ENCODE assay signal across 29 mouse cellular contexts in the genomic region with DNA sequence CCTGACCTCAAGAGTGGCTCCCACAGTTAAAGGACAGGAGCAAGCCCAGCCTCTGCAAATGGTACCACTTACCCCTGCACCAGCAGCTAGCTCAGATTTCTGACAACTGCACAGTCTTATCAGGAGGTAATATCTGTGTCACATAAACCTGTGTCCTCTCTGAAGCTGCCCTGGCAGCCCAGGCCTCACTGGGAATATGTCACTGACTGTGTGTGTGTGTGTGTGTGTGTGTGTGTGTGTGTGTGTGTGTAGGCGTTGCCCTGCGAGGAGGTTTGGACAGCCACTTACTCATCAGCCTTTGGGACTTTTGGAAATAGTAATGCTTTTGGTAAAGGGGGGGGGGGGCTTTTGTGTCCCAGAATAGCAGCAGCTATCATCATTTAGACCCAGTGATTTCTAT.
DNase-seq lines count a peak whose midpoint lies in the region; ATAC-seq lines count a peak whose summit lies in the region.
"Had no signal": no experiment of that assay in that cellular context is flagged by ENCODE, and none has a peak within 500 bp of the region (broad histone marks: within the 10 kb centered on the region; RNA-seq: fewer than 3 reads in every experiment).

No protein-coding gene starts in this region.

- H3K36me3 ChIP-seq in heart, embryonic 13.5 days, result no peaks in the 10 kb centered on the region
- H3K36me3 ChIP-seq in lung, embryonic 16.5 days (ENCODE audit: control insufficient read depth, insufficient read depth, low read length), result no peaks in the 10 kb centered on the region
- H3K36me3 ChIP-seq: heart, embryonic 15.5 days; stomach, embryonic 15.5 days had no signal

- H3K4me1 ChIP-seq in heart, embryonic 13.5 days, result peaks cover 37% of the 10 kb centered on the region
- no peaks in the 10 kb centered on the region for H3K4me1 ChIP-seq in lung, embryonic 16.5 days (replicated peaks; ENCODE audit: control insufficient read depth, insufficient read depth, low read length)
- H3K4me1 ChIP-seq: forebrain, embryonic 13.5 days; stomach, embryonic 15.5 days had no signal

- no peaks in the 10 kb centered on the region for H3K27me3 ChIP-seq in heart, embryonic 13.5 days (replicated peaks)
- H3K27me3 ChIP-seq in lung, embryonic 16.5 days (ENCODE audit: control insufficient read depth, insufficient read depth, low read depth, low read length), result no peaks in the 10 kb centered on the region
- H3K27me3 ChIP-seq: forebrain, embryonic 13.5 days; heart, embryonic 15.5 days; Patski; stomach, embryonic 15.5 days had no signal

- ATAC-seq in heart, embryonic 13.5 days (ENCODE audit: extremely low read depth, insufficient number of reproducible peaks, low FRiP score, low TSS enrichment), result peak; percentile 38; the same call in 1 of the 2 replicates
- ATAC-seq in lung, embryonic 16.5 days (ENCODE audit: low read depth), result peak; percentile 38; the same call in 1 of the 2 replicates
- ATAC-seq: forebrain, embryonic 13.5 days; hindbrain, postnatal 0 days; intestine, postnatal 0 days; Patski had no signal

- H3K9ac ChIP-seq in heart, embryonic 13.5 days, result no peak overlapping the region
- H3K9ac ChIP-seq in lung, embryonic 16.5 days (ENCODE audit: low read length), result no peak overlapping the region
- H3K9ac ChIP-seq: forebrain, embryonic 13.5 days; heart, embryonic 15.5 days; liver, embryonic 14.5 days; lung, embryonic 14.5 days; stomach, embryonic 15.5 days had no signal

- intact Hi-C loops in heart, postnatal 14 days (cut with DNase I), result no loop called here

- no peak overlapping the region for H3K4me2 ChIP-seq in heart, embryonic 13.5 days
- no peak overlapping the region for H3K4me2 ChIP-seq in lung, embryonic 16.5 days (ENCODE audit: low read depth, low read length)
- H3K4me2 ChIP-seq: forebrain, embryonic 13.5 days; heart, embryonic 15.5 days; lung, embryonic 14.5 days; stomach, embryonic 15.5 days had no signal

- DNase-seq in adrenal gland, adult 2 months, result peak; percentile 52
- DNase-seq in adrenal gland, postnatal 4 days (ENCODE audit: low spot score in 2 of 2), result no peak
- no peak for DNase-seq in heart, postnatal 14 days
- no peak for DNase-seq in lung, postnatal 4 days
- peak; percentile 17 to 53 for DNase-seq in adrenal gland, postnatal 36 days
- no peak for DNase-seq in cerebellum, postnatal 25 days
- DNase-seq: cerebellum, adult 2 months; cerebellum, postnatal 36 days; gastrocnemius, postnatal 14 days; heart, adult 11 months; kidney, adult 9 months; kidney, postnatal 10 days; layer of hippocampus, postnatal 36 days; left cerebral cortex, postnatal 4 days; lung, embryonic 14.5 days; midbrain, embryonic 14.5 days; right cerebral cortex, postnatal 25 days; thymus, adult 2 months; thymus, postnatal 36 days had no signal

- 36% methylated on average over 2 of the region's 2 CpGs for WGBS in heart, embryonic 13.5 days
- 15% methylated on average over 2 of the region's 2 CpGs for WGBS in lung, embryonic 16.5 days

- no peaks in the 10 kb centered on the region for H3K9me3 ChIP-seq in heart, embryonic 13.5 days
- H3K9me3 ChIP-seq in lung, embryonic 16.5 days (ENCODE audit: control insufficient read depth, low read length), result no peaks in the 10 kb centered on the region
- H3K9me3 ChIP-seq: forebrain, embryonic 13.5 days; G1E; heart, embryonic 15.5 days; stomach, embryonic 15.5 days had no signal

- no peak overlapping the region for H3K4me3 ChIP-seq in heart, embryonic 13.5 days
- H3K4me3 ChIP-seq in lung, embryonic 16.5 days (ENCODE audit: low read length), result no peak overlapping the region
- H3K4me3 ChIP-seq: forebrain, embryonic 13.5 days; heart, embryonic 15.5 days; stomach, embryonic 15.5 days had no signal

- H3K27ac ChIP-seq in heart, embryonic 13.5 days (replicated peaks), result peak overlapping the region; percentile 5; the same call in 1 of the 2 replicates
- H3K27ac ChIP-seq in lung, embryonic 16.5 days (ENCODE audit: low read length), result no peak overlapping the region
- H3K27ac ChIP-seq: forebrain, embryonic 13.5 days; hindbrain, postnatal 0 days; liver, embryonic 14.5 days; stomach, embryonic 15.5 days had no signal

Comparison
In these comparisons a context has a peak if more than half of its experiments do, and no peak if none do; other contexts are left out.
1. DNase-seq: peak in adrenal gland, adult 2 months (single experiment) and adrenal gland, postnatal 36 days (2 of 2); none in adrenal gland, postnatal 4 days (0 of 2), heart, postnatal 14 days (0 of 2), lung, postnatal 4 days (0 of 2) and cerebellum, postnatal 25 days (0 of 2).